Mouse (Mus musculus): ENCODE data around the gene Tmem229b.
"Not testable (repeated sequence)": the region's sequence is repeated elsewhere in the genome, so short reads cannot be mapped to it uniquely, and the experiment has no call there.

Gene Tmem229b

DNA sequence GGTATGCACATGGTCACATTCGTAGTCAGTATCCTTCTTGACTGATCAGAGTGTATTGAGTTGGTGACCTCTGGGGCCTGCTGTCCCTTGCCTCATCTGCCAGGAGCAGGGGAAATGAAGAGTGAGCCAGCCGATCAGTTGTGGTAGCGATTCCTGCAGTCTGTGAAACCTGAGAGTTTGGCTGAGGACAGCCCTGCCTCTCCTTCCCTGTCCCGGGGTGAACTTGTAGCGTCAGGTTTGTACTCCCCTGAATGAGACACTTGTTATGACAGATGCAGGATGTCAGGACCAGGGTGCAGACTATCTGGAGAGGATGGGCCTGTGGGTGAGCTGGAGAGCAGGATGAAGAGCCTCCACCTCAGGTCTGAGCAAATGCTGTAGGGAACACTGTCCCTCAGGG lies 59.8 kb downstream of the Tmem229b start:
- no peak for DNase-seq (ENCODE audit: low spot score)

DNA sequence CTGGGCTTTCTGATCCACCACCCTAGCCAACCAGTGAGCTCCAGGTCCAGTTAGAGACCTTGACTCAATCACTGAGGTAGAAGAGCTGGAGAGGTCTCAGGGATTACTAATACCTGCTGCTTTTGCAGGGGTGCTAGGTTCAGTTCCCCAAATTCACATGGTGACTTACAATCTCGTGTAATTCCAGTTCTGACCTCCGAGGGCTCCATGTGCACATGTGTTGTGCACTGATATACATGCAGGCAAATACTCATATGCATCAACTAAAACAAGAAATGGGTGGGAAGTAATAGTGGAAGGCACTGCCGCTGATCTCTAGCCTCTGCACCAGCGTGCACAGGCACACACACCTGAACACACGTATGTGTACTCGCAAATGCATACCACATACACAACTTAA lies 60.3 kb downstream of the Tmem229b start:
- DNase-seq (ENCODE audit: low spot score), result no peak

DNA sequence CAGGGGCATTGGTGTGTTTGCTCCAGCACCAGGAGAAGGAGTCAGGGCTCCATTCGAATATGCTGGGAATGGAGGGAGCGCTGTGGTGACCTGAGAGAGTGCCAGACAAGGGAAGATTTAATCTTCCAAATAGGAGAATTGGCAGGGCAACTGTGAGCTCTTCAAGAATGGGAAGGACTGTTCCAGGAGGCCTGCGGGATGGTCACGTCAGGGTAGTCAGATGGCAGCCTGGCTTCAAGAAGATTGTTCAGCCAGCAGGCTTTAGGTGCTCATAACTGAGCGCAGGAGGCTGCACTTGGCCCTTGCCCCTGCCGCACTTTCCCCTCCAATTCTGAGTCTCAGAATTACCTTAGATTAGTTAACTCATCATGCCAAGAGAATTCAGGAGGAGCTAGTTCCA lies 64.5 kb downstream of the Tmem229b start:
- DNase-seq (ENCODE audit: low spot score), result no peak

DNA sequence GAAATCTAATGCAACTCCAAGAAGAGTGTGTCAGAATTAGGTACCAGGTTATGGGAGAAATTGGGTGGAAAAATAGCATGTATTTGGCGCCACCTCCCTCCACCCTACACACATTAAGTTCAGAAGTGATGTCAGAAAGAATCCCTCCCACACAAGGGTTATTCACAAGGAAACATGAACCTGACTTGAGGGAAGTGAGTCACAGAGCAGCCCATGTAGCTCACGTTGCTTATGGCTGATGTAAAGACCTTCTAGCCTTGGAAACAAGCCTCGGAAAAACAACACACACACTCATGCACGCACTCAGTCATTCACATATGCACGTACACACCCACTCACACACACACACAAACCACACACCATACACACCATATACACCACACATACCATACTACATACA lies 67.3 kb downstream of the Tmem229b start:
- no peak for DNase-seq (ENCODE audit: low spot score)

DNA sequence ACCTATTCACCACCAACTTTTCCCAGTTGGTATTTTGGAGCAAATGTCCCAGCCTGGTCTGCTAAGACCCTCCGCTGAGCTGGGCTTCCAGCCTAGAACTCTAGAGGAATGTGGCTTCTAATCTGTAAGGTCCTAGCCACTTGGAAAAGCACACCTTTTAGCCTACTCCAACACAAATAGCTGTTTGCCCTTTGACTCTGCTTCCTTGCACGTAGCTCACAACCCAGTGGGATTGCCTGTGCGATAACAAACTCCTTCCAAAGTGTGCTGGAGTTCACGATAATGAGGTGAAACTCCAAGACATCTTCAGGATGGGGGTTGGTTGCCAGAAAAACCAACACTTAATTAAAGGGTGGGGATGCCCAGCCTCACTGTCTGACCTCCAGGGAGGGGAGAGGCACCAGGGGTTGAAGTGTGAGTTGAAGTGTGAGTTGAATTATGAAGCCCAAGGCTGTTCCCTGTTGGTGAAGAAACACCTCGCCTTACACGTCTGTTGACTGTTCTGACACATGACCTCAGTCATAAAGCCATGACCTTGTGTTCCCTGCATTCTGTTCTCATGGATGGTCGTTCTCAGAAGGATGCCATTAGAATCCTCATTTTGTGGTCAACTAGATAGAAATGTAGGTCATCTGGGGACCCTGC lies 67.9 kb downstream of the Tmem229b start:
- no peak for DNase-seq (ENCODE audit: low spot score)

DNA sequence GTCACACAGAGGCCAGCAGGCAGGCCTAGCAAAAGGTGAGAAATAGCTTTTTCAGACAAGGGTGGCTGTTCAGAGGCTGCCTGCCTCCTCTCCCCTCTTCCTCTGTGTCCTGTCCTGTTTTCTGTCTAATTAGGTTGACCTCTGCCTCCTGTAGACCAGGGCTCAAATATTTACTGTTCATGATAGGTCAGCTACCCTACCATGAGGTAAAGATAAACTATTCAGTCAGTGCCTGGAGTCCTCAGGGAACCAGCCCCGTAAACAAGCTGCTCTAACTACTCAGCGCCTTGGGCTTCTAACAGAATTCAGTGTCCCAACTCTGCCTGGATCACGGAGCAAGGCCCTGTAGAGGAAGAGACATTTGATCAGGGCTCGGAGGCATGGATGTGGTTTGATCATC lies 70.9 kb downstream of the Tmem229b start:
- no peak for DNase-seq (ENCODE audit: low spot score)

DNA sequence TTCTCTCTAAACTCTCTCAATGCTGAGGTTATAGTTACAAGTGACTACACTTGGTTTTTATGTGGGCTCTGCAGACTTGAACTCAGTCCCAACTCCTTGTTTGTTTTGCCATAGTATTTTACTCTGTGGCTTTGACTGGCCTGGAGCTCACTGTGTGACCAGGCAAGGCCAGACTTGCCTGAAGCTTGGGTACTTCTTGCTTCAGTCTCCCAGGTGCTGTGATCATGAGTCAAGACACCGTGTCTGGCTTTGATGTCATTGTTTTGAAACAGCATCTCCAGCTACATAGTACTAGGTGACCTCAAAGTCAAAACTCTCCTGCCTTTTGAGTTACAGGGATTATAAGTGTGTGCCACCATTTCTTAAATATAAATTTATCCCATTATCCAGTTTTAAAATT lies 77.5 kb downstream of the Tmem229b start:
- no peak for DNase-seq (ENCODE audit: low spot score)

DNA sequence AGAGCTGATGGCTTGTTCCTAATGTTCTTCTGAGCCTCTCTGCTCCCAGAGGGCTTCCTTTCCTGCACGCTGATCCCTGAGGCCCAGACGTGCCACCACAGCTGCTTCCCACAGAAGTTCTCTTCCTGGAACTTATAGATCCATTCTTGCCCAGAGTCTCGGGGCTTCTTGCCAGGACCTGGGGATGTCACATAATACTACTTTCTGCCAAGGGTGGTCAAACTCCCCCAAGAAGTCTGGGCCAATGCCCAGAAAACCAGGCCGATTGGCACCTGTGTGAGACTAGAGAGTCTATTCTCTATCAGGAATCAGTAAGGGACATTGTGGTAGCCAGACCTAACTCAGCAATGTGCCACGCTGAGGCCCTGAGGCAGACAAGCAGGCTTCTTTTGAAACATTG lies 80.1 kb downstream of the Tmem229b start:
- DNase-seq (ENCODE audit: low spot score), result no peak

DNA sequence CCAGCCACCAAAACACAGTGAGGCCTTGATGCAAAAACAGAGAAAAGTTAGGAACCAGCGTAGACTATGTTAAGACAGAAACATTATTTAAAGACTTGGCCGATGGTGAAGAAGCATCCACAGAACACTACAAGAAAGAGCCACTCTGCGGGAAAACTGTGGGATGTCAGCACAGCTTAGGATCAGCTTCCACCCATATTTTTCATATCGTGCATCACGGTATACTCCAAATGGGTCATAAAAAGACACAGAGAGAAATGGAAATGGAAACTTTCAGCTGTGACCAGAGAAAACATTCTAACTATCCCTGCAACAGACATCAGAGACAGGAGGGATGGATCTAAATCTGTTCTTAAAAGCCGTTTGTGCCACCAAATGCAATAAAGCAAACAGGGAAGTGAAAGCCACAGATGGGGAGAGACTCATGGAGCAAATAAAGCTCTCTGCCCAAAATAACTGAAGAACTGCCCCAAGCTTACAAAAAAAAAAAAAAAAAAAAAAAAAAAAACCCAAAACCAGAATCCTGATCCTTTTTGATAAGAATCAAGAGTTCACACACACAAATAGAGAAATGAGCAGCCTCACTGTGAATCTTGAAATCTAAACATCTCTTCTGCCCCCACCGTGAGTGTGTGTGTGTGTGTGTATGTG lies 83.8 kb downstream of the Tmem229b start:
- DNase-seq (ENCODE audit: low spot score), result no peak

DNA sequence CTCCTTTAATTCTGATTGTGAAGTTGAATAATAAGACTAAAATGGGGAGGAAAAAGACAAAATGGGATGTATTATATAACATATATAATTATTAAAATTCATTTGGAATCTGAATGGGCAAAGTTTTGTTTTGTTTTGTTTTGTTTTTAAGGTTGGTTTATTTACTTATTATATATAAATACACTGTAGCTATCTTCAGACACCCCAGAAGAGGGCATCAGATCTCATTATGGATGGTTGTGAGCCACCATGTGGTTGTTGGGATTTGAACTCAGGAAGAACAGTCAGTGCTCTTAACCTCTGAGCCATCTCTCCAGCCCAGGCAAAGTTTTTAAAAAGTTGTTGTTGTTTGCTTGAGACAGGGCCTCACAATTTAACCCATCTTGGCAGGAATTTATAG lies 84.5 kb downstream of the Tmem229b start:
- not testable (repeated sequence) for DNase-seq (ENCODE audit: low spot score)

DNA sequence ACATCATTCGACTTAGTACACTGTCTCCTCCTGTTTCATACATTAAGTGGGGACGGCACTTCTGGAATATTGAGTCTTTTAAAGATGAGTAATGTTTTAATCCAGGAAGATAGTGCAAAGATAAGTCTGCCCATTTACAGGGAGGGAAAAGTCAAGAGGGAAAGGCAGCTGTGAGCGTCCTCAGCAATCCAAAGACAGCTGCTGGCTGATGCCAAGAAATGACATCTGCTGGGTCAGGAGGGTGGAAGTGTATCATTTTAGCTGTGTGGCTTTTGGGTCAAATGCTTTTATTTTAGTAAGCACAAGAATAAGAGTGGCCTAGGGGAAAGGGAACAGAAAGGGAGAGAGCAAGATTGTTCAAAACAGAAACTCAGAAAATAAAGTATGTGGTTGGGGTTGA lies 85.4 kb downstream of the Tmem229b start:
- DNase-seq (ENCODE audit: low spot score), result no peak

DNA sequence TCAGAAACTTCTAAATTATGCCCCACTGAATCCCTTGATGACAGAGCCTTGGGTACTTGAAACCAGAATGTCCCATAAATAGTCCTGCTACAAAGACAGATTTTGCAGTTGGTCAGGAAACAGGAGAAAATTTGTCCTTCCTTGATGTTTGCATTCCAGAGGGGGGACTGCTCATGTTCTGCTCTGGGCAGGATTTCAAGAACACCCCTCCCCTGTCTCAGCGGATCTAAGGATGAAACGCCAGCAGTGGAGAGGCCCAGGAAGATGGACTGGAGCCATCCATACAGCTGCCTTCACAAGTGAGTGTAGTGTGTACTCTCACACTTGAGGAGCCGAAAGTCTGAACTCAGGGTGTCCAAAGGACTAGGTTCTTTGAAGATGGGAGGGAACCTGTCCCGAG lies 86.0 kb downstream of the Tmem229b start:
- DNase-seq (ENCODE audit: low spot score), result no peak

DNA sequence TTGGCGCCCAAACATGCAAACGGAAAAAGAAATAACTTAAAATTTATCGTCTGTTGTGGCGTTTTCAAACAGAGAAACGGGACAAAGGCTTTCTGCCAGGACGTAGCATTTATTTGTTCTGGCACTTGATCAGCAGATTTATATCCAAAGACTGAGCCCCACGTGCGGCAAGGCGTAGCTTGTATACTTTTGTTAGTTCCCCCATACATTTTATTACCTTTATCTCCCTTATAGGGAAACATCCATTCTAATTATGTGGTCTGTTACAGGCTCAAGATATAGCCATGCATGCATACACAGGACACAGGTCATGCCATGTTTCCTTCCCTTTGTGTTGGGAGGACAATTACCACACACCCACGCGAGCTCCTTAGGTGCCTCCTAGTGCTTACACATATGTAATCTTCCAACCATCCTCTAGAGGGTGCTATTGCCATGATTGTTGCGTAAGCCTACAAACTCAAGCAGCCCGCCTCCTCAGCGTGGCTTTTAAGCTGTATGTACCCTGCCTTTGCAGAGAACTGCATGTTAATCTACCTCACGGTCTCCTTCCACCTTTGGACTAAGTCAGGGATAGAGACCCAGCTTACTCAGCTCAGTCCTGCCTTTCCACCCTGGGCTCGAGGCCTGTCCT lies 88.2 kb downstream of the Tmem229b start:
- DNase-seq (ENCODE audit: low spot score), result peak; percentile 55

DNA sequence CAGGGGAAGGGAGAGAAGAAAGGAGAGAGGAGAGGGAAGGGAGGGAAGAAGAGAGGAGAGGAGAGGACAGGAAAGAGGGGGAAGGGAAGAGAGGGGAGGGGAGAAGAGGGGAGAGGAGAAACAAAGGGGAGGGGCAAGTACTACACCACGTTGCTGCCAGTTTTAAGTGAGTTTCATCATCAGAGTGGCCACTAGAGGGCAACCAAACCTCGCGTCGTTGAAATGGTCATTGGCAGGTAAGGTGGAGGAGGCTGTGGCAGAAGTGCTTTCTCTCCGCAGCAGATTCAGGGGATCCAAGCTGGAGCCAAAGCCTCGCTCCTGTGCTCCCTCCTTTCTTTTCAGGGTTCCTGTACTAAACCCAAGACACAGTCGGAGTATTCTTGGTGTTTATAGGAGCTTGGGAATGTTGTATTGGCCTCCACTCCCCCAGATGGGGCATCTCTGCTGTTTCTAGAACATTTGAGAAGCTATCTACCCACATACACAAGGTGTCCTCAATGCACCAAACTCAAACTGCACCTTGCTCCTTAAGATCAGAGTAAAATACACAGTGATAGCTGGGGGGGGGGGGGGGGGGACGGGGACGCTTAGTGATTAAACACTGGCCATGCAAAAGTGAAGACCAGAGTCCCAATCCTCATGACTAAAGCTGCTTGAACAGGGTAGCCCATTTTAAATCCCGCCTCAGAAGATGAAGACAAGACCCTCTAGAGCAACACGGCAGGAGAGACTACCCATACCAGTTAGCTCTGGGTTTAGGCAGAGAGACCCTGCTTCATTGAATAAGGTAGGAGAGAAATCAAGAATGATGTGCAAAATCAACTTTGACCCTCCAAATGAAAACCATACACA lies 89.0 kb downstream of the Tmem229b start:
- DNase-seq (ENCODE audit: low spot score), result peak; percentile 85

DNA sequence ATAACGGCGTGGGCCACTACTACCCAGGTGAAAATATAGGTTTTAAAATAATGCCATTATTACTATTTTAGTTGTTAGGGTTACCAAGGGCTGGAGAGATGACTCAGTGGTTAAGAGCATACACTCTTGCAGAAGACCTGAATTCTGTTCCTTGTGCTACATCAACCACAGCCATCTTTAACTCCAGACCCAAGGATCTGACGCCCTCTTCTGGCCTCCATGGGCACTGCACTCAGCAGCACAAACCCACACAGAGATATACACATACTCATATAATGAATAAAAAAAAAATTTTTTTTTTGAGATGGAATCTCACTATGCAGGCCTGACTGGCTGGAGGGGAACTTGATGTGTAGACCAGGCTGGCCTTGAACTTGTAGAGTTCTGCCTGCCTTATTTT lies 91.1 kb downstream of the Tmem229b start:
- no peak for DNase-seq (ENCODE audit: low spot score)

DNA sequence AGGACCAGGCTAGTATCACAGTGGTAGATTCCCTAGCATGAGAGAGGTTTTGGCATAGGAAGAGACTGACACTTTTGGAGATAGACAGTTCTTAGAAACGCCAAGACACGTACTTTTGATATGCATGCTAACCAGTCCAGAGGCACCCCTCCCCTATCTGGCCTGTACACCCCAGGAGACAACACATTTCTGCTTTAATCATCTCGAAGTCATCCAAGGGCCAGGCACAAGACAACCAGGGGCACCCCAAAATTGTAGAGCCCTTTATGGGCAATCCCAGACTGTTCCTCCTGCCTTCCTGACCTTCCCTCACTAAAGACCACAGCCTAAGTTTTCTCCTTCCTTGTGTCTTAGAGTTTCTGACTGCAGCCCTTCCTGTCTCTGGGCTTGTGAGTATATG lies 91.9 kb downstream of the Tmem229b start:
- DNase-seq (ENCODE audit: low spot score), result no peak

DNA sequence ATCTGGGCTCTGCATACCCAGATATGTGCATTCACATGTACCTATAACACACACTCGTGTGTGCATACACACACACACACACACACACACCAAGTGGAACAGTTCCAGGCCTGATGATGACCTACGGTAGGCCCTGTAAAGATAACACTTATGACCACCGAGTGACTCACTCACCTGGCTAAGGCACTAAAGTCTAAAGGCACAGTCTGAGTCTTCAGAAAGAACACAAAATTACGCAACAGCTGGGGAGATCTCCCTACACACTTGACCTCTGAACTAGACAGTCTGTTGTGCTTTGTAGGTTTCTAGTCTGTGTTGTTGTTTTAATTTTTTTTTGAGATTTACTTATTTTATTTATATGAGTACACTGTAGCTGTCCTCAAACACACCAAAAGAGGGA lies 93.0 kb downstream of the Tmem229b start:
- peak; percentile 40 for DNase-seq (ENCODE audit: low spot score)

Measured in urinary bladder, postnatal 14 days (tissue).